Mouse (Mus musculus) stomach, postnatal 0 days (tissue): ENCODE data around the gene Angel2. TPM values are rescaled to one million over a fixed set of nuclear protein-coding genes. Genes with fewer than 3 reads are reported as not detected.
A peak's percentile ranks its signal among the peaks of the same experiment; 100 is the strongest.

Experiments used
- ATAC-seq: fragments of 200-750 bp; cut with Nextera tagmentation; 2 replicates; pipeline ENCODE4 v1.8.0; 2017; ENCODE audit not compliant: low FRiP score, low TSS enrichment
- DNase-seq: peaks from one replicate; pipeline ENCODE4 v3.0.0-alpha.2; 2016; ENCODE audit warnings: low spot score
- H3K27ac ChIP-seq: fragments of 300-500 bp; sonication (generic); replicated peaks from 2 replicates; pipeline ENCODE4 v1.5.1; 2014; ENCODE audit warnings: mild to moderate bottlenecking, control low read depth
- H3K27me3 ChIP-seq: fragments of 300-500 bp; sonication (generic); 2 replicates; pipeline ENCODE4 v1.6.1; 2014; ENCODE audit warnings: low read length; ENCODE audit not compliant: control insufficient read depth, insufficient read depth
- H3K36me3 ChIP-seq: fragments of 300-500 bp; sonication (generic); 2 replicates; pipeline ENCODE4 v1.6.1; 2014; ENCODE audit warnings: low read length, mixed read lengths; ENCODE audit not compliant: control insufficient read depth, insufficient read depth
- H3K4me1 ChIP-seq: fragments of 300-500 bp; sonication (generic); replicated peaks from 2 replicates; pipeline ENCODE4 v1.6.1; 2014; ENCODE audit warnings: antibody characterized with exemption; ENCODE audit not compliant: control insufficient read depth, insufficient read depth
- H3K4me2 ChIP-seq: fragments of 300-500 bp; sonication (generic); replicated peaks from 2 replicates; pipeline ENCODE4 v1.6.1; 2014; ENCODE audit warnings: low read depth, mild to moderate bottlenecking, control low read depth, moderate library complexity
- H3K4me3 ChIP-seq: fragments of 300-500 bp; sonication (generic); 2 replicates; pipeline ENCODE4 v1.5.1; 2014; ENCODE audit warnings: low read depth, low read length, control low read depth
- H3K9ac ChIP-seq: fragments of 300-500 bp; sonication (generic); 2 replicates; pipeline ENCODE4 v1.6.1; 2014; ENCODE audit warnings: mild to moderate bottlenecking, low read length, control low read depth, mixed read lengths
- H3K9me3 ChIP-seq: fragments of 300-500 bp; sonication (generic); 2 replicates; pipeline ENCODE4 v1.6.1; 2016; ENCODE audit warnings: low read length; ENCODE audit not compliant: control insufficient read depth
- CTCF ChIP-seq: IDR thresholded peaks from 2 replicates; pipeline ENCODE4 v1.5.1; 2016; ENCODE audit warnings: antibody characterized with exemption, low read depth, mild to moderate bottlenecking, moderate library complexity
- EP300 ChIP-seq: optimal IDR thresholded peaks from 2 replicates; pipeline ENCODE3; 2016; ENCODE audit warnings: antibody characterized with exemption
- WGBS: fragments of 180-500 bp; shearing (Covaris S2); extraction: QIAGEN DNeasy Blood & Tissue Kit; methylation state at CpG from one replicate; pipeline ENCODE4 v1.1.7; 2014; 5-methylcytosine and 5-hydroxymethylcytosine counted together
- polyA plus RNA-seq: library from polyadenylated mRNA; unstranded; fragments of >200 nt; fragmentation: Nextera tagmentation; extraction: Ambion mirVana; gene quantifications from 2 replicates; pipeline ENCODE4 v1.2.1, GENCODE M21; 2015

The Angel2 gene
- polyA plus RNA-seq, 1 experiment from 2014 or later, result 20.5 TPM

- Histone ChIP-seq H3K9ac (peak overlapping the region; percentile 68), H3K9me3 (no peaks in the 10 kb centered on the region), H3K27ac (peak overlapping the region; percentile 77), H3K4me2 (peak overlapping the region; percentile 91), H3K27me3 (no peaks in the 10 kb centered on the region), H3K4me3 (peak overlapping the region; percentile 63), H3K36me3 (no peaks in the 10 kb centered on the region), H3K4me1 (peaks cover 2% of the 10 kb centered on the region; the same call in 1 of the 2 replicates)
- under 1% methylated on average over 45 of the region's 46 CpGs for WGBS
- TF ChIP-seq EP300 (no peak), CTCF (no peak)
- DNase-seq (peak; percentile 45), ATAC-seq (peak; percentile 45)
Measured at GRCm38 (mm10) chr1:190978511-190979073, 53.7 kb downstream of the Angel2 start.

DNA sequence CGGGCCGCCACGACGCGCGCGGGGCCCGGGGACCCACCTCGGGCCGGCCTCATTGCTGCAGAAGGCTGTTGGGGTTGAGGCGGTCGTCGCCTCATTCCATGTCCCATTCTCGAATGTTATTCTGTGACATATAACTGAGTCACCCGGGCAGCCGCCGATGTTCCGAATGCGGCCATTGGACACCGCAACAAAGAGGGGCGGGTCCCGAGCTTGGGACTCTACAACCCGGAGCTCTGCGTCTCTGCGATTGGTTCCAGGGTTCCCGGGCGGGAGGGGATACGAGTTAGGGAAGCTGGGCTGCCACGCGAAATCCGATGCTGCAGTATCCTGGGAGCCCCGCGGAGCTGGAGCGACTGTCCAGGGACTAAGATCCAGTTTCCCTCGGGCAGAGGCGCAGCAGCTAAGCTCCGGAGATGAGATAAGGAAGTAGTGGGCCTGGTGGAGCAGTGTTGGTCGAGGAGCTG is 54.2 kb downstream of the Angel2 start, which contains the start of gene Vash2:
Vash2 (minus strand) TSS at position 197 of the 464 bp plus-strand sequence.
- H3K27me3 ChIP-seq, result no peaks in the 10 kb centered on the region
- peak within 1 kb of the TSS; percentile 68 for H3K9ac ChIP-seq
- peak; percentile 96 for ATAC-seq
- WGBS, result under 1% methylated on average over 35 of the region's 38 CpGs
- peak within 1 kb of the TSS; percentile 63 for H3K4me3 ChIP-seq
- DNase-seq, result peak; percentile 85
- peak within 1 kb of the TSS; percentile 77 for H3K27ac ChIP-seq
- no peaks in the 10 kb centered on the region for H3K36me3 ChIP-seq
- H3K4me1 ChIP-seq, result peaks cover 2% of the 10 kb centered on the region; the same call in 1 of the 2 replicates
- H3K9me3 ChIP-seq, result no peaks in the 10 kb centered on the region
- H3K4me2 ChIP-seq, result peak within 1 kb of the TSS; percentile 91
- TF ChIP-seq CTCF (no peak), EP300 (no peak)

GRCm38 (mm10) chr1:190980470-190980869 is 55.6 kb downstream of the Angel2 start:
- Histone ChIP-seq H3K36me3 (no peaks in the 10 kb centered on the region), H3K9ac (no peak overlapping the region), H3K4me3 (no peak overlapping the region), H3K9me3 (no peaks in the 10 kb centered on the region), H3K27me3 (no peaks in the 10 kb centered on the region), H3K4me2 (no peak overlapping the region), H3K27ac (no peak overlapping the region), H3K4me1 (peaks cover 2% of the 10 kb centered on the region; the same call in 1 of the 2 replicates)
- 75% methylated on average over 1 of the region's 1 CpGs for WGBS
- no peak for ATAC-seq
- DNase-seq, result no peak
- TF ChIP-seq EP300 (no peak), CTCF (no peak)

DNA sequence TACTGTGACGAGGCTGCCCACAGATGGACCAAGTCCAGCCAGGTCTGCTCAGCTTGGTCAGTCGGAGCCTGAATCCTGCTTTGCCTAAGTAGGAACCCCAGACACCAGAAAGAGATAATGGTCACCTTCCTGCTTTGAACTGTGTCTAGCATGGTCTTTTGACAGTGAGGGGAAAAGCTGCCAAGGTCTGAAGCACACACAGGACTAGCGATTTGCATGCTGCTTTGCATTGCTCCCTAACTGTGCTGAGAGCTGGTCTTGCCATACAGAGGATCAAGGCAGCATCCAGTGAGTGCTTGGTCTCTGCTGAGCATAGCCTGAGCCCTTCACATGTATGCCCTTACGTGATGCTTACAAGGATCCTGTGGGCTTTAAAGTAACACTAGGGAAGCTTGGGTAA is 56.5 kb downstream of the Angel2 start:
- Histone ChIP-seq H3K4me1 (peaks cover 2% of the 10 kb centered on the region; the same call in 1 of the 2 replicates), H3K4me2 (no peak overlapping the region), H3K9ac (no peak overlapping the region), H3K27me3 (no peaks in the 10 kb centered on the region), H3K36me3 (no peaks in the 10 kb centered on the region), H3K27ac (no peak overlapping the region), H3K9me3 (no peaks in the 10 kb centered on the region), H3K4me3 (no peak overlapping the region)
- TF ChIP-seq CTCF (no peak), EP300 (no peak)
- DNase-seq (no peak), ATAC-seq (no peak)
- 79% methylated on average over 4 of the region's 4 CpGs for WGBS

- no peak for DNase-seq
Measured at GRCm38 (mm10) chr1:190989437-190990082, 64.6 kb downstream of the Angel2 start.

GRCm38 (mm10) chr1:190995548-190995947 is 70.6 kb downstream of the Angel2 start:
- H3K4me2 ChIP-seq, result no peak overlapping the region
- H3K36me3 ChIP-seq, result no peaks in the 10 kb centered on the region
- no peaks in the 10 kb centered on the region for H3K9me3 ChIP-seq
- H3K9ac ChIP-seq, result no peak overlapping the region
- H3K4me3 ChIP-seq, result no peak overlapping the region
- WGBS, result 61% methylated on average over 7 of the region's 7 CpGs
- ATAC-seq (peak; percentile 7; the same call in 1 of the 2 replicates), DNase-seq (no peak)
- TF ChIP-seq CTCF, result no peak
- TF ChIP-seq EP300, result no peak
- H3K27me3 ChIP-seq, result no peaks in the 10 kb centered on the region
- no peak overlapping the region for H3K27ac ChIP-seq
- no peaks in the 10 kb centered on the region for H3K4me1 ChIP-seq

More at GRCm38 (mm10) chr1:190989437-190990082, 64.6 kb downstream of the Angel2 start:
- no peaks in the 10 kb centered on the region for H3K36me3 ChIP-seq
- H3K4me3 ChIP-seq, result no peak overlapping the region
- 86% methylated on average over 9 of the region's 9 CpGs for WGBS
- no peak overlapping the region for H3K9ac ChIP-seq
- no peaks in the 10 kb centered on the region for H3K9me3 ChIP-seq
- TF ChIP-seq CTCF (peak; percentile 56), EP300 (no peak)
- no peak for ATAC-seq
- no peak overlapping the region for H3K4me2 ChIP-seq
- no peaks in the 10 kb centered on the region for H3K4me1 ChIP-seq
- H3K27me3 ChIP-seq, result no peaks in the 10 kb centered on the region
- no peak overlapping the region for H3K27ac ChIP-seq
